Mouse (Mus musculus) left cerebral cortex, adult 11 months (tissue): ENCODE results near the gene Cyp2s1.

Experiments used
- DNase-seq: peaks from one replicate; pipeline ENCODE4 v3.0.0; 2022; ENCODE audit warnings: low spot score

Gene Cyp2s1

DNA sequence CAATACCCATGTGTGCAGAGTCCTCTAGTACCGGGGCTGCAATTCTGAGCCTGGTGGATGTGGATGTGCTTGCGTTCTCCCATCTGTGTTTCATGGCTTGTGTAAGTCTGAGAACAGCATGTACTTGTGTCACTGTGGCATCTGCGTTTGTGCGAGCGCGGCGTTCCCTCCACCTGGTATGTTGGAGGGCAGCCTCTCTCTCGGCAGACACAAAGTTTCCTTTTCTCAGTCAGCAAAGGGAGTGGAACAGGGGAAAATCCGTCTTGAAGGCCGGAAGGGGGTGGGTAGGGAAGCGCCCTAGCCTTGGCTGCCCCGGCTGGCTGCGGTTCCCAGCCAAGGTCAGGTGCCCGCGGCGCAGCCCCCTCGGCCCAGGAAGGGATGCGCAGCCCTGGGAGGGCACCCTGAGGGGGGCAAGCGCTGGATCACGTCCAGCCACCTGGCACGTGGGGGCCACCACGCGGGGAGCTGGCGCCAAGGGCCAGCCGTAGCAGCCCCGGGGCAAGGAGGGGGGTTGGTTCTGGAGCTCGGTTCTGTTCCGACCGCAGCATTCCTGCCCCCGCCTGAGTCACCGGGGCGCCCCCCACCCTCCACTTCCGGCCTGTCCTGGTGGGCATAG is 35.3 kb downstream of the Cyp2s1 start:
- no peak for DNase-seq

DNA sequence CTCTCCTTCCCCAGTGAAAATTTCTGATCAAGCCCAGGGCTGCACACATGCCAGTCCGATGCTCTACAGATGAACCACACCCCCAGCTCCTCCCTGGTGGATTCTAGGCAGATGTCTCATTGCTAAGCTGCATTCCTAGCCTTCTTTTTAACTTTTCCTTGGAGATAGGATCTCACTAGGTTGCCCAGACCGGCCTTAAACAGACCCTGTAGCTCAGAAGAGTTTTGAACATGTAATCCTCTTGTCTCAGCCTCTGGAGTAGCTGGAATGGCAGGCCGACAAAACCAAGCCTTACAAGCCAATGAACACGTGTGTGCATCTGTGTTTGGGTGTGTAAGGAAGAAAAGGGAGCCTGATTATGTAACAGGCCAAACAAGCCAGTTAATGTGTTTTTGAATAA is 36.0 kb downstream of the Cyp2s1 start:
- no peak for DNase-seq

DNA sequence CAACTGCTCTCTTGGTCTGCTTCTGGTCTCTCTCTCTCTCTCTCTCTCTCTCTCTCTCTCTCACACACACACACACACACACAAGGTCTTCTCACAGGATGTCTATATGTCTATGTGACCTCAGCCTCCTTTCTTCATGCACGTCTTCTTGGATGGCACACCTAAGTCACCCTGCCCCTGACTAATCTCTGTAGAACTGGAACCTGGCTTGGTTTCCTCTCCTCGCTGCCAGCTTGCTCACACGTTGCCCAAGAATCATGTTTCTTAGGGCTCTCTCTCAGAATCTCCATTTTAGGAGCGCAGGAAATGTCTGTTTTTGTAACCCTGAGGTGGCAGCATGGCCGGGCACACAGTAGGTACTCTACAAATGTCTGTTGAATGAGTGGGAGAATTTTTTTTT is 36.7 kb downstream of the Cyp2s1 start:
- DNase-seq = no peak

DNA sequence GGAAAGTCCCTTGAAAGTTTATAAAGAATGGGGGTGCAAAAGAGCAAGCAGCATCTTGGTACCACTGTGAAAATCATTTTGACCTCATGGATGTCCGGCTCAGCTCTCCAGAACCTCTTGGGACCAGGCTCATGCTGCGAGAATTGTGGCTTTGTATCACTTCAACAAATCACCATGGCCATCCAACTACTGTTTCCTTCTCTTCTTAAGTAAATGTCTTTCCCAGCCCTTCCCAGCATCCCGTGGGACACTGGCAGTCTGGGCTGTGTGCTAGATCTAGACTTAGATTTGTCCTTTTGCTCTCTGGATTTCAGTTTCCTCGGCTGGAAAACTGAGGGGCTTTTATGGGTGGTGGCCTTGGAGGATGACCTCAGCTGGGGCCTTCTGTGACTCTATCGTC is 48.5 kb downstream of the Cyp2s1 start:
- no peak for DNase-seq

DNA sequence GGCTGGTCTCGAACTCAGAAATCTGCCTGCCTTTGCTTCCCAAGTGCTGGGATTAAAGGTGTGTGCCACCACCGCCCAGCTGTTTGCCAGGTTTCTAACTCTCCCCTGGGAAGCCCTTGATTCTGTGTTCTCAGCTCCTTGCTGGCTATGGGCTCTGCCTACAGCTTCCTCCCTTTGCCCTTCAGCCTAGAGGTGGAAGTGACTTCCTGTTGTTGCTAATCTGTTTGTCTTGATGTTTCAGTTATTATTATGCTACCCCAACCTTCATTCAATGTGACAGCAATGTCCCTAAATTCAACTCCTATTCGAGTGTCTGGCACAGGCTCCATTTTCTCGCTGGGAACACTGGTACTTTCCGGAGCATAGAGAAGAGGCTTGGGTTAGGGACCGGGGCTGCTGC is 50.6 kb downstream of the Cyp2s1 start:
- no peak for DNase-seq

DNA sequence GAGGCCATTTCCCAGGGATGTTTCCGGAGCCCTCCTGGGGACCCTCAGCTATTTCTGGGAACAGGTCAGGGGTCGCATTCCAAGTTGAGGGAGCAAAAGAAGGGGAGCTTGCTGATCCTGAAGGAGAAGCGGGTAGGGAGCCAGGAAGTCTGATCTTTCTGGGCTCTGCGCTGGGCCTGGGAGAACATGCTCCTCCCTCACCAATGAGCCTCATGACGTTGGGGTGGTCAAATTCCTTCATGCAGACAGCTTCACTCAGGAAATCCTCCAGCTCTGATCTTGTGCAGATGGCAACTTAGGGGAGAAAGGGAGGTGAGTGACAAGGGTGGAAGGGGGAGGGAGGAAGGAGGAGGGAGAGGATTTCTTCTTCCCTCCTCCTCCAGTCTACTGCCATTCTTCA is 52.5 kb downstream of the Cyp2s1 start:
- DNase-seq = no peak

DNA sequence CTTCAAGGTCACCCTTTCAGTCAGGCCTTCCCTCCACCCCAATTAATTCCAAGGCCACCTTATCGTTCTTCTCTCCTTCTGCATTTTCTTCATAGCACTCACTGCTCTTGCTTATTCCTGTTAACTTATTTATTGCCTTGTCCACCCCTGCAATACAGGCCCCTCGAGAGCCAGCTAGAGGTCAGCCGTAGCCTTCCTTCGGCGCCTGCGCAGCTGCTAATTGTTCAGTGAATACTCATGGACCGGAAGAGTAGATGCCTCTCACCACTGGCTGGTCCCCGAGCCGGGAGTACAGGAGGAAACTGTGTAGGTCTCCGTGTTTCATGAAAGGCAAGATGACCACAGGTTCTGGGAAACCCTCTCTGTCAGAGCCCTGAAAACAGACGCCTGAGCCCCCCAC is 53.0 kb downstream of the Cyp2s1 start:
- no peak for DNase-seq

DNA sequence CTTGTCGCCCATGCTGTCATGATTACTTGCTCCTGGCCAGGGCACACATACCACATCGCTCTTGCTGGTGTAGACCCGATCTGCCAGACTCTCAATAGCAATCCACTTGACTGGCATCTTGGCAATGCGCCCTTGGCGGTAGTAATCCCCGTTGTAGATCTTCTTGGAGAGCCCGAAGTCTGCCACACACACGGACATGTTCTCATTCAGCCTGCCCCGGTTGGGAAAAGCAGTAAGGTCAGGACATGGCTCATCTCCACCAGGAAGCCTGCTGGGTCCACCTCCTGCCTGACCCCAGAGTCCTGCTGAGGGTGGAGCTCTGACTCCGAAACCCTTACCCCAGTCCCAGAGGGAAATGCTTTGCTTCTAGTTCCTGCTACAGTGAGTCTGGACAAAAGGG is 55.4 kb downstream of the Cyp2s1 start:
- DNase-seq = no peak

DNA sequence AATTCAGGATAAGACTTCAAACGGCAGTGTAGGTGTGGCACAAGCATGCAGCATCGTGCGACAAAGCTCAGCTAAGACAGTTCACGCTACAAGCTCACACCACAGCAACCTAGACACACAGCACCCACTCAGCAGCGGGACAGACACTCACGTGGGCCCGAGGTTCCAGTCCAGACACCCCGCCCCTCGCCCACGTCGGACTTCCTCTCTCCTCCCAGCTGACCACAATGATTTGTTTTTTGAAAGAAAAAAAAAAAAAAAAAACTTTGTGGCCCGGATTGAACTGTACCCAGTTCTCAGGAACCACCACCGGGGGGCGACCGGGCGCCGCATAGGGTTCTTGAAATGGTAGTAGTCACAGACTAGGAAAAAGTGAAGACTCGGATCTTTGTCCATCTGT is 60.7 kb downstream of the Cyp2s1 start:
- DNase-seq = peak; percentile 77

DNA sequence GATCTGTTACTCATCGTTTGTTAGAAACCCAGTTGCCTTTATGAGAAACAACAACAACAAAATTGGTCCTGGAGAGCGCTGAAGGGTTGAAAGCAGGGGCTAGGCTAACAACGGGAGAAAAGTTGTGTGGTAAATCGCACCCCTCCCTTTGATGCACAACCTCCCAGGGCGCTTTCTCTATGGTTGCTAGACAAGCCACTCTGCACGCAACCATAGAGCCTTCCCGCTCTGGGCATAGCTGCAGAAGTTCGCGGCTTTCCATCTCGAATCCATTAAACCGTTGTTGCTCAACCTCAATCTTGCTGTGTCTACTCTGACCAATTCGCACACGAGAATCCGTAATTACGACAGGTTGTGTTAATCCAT is 61.3 kb downstream of the Cyp2s1 start:
- DNase-seq = no peak

DNA sequence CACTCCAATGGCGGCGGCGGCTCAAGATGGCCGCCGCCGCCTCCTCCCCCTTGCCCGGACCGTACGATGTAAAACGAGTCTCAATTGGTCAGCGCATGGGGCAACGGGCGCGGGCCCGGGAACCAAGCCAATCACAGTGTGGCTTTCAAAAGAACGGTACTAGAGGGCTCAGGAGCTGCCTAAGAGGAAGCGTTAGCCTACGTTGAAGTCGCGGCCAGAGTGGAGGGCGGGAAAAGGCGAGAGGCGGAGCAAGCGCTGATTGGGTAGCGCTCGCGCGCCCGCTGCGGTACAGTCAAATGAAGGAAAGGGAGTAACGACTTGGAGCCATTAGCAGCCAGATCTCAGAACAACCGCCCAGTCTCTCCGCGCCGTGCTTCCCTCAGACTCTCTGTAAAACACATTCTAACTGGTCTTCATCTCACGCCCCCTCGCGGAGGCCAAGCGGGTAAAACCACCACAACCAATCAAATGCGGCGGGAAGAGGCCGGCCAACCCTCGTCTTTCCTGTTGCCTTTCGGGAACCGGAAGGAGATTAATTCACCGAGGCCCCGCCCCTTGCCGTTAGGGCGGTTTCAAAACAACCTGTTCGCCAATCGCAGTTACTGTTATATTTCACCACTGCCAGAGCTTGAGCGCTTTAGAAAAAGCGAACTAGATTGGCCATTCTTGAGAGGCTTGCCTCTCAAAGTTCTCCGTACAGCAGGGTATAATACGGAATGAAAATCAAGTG is 61.8 kb downstream of the Cyp2s1 start, which contains the start of gene Hnrnpul1:
TSS of gene Hnrnpul1 (minus strand) at position 20 of the 730 bp plus-strand sequence.
- DNase-seq = peak; percentile 99

DNA sequence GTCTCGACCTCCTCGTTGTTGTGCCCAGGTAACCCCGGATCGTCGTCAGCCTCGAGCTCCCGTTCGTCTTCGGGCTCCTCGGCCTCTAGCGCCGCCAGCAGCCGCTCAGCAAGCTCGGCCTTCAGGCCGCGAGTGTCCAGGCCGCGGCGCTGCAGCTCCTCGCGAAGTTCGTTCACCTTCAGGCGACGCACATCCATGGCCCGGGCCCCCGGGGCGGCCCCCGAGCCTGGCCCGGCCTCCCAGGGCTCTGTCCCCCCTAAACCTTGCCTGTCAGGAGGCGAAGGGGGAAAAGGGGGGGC is 62.3 kb downstream of the Cyp2s1 start:
- no peak for DNase-seq

DNA sequence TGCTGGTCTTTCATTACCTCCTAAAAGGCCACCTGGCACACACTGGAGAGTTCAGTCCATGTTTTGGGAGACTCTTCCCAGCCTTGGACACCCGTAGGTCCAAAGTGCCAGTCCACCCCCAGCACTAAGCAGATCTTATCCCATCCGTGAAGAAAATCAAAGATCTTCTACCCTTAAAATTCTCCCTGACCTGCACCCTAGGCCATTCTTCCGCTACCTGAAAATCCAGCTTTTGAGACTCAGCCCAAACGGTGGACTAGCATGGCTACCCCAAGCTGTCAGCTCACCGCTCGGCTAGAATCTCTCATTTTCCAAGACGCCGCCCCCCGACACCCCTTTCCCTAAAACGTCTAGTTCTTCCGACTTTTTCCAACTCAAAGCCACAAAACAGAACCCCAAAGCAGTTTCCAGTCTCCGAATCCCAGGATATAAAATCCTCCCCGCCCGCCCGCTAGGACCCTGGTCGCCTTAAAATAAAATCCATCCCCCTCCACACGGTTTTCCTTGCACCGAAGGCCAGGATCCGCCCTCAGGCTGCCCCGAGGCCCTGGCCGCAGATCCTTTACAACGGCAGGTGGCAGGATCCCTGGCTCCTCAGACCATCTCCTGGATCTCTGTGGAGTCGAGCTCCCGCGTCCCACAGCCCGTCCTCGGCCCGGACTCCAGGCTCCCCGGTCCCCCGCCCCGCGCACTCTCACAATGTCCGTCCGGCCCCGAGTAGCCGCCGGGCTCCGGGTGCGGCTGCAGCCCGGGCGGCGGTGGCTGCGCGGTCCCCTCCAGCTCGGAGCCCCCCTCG is 62.9 kb downstream of the Cyp2s1 start:
- no peak for DNase-seq

DNA sequence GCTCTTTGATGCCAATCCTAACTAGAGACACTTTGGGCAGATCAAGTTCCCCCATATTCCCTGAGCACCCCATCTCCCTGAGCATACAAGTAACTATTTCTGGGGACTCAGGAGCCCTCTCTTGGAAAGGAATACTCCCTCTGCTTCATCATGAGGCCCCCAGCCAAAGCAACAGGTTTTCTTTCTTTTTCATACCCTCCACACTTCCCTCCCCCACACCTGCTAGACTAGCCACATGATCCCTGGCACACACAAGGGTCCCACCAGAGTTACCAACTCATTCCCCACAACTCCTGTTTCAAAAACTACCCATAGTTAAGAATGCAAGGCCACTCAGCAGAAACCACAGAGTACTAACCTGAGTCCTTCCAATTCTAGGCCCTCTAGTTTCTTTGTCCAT is 63.6 kb downstream of the Cyp2s1 start:
- no peak for DNase-seq
